Mouse (Mus musculus) lung, adult 2 months (tissue): ENCODE data around the gene Cops7a. TPM values are rescaled to one million over a fixed set of nuclear protein-coding genes. Genes with fewer than 3 reads are reported as not detected.

Source experiments
- DNase-seq: peaks from one replicate; pipeline ENCODE4 v3.0.0; 2022
- H3K4me1 ChIP-seq: fragments of 200-500 bp; 2 replicates; pipeline ENCODE4 v1.6.1; 2011; ENCODE audit warnings: low read length; ENCODE audit not compliant: control insufficient read depth, insufficient read depth
- H3K4me3 ChIP-seq: fragments of 200-500 bp; replicated peaks from 2 replicates; pipeline ENCODE3; 2011; ENCODE audit warnings: low read depth, mild to moderate bottlenecking, control low read depth, low read length; ENCODE audit errors: extremely low read depth
- CTCF ChIP-seq: fragments of 200-500 bp; IDR thresholded peaks from 2 replicates; pipeline ENCODE4 v1.5.1; 2011; ENCODE audit warnings: mild to moderate bottlenecking, low read length, control low read depth; ENCODE audit not compliant: insufficient read depth
- POLR2A ChIP-seq: fragments of 200-500 bp; IDR thresholded peaks from 2 replicates; pipeline ENCODE4 v1.6.1; 2011; ENCODE audit warnings: low read depth, mild to moderate bottlenecking, control low read depth, low read length, borderline replicate concordance; ENCODE audit errors: extremely low read depth
- WGBS: fragments of 180-500 bp; shearing (Covaris S2); methylation state at CpG from one replicate; pipeline ENCODE4 v1.1.7; 2018; 5-methylcytosine and 5-hydroxymethylcytosine counted together
- polyA plus RNA-seq: library from polyadenylated mRNA; depleted of rRNA; stranded (reverse); fragments of >200 nt; gene quantifications from 2 replicates; pipeline ENCODE4 v1.2.3, GENCODE M21; 2012; rRNA removed

Cops7a gene
- polyA plus RNA-seq, result 178 and 213 TPM in 2 replicates

GRCm38 (mm10) chr6:124965088-124965719 lies at the start of gene Cops7a:
TSS of gene Cops7a (minus strand) at chr6:124965538.
- peak; percentile 97 for DNase-seq
- Histone ChIP-seq H3K4me3 (peak within 1 kb of the TSS; percentile 94), H3K4me1 (peaks cover 9% of the 10 kb centered on the region)
- TF ChIP-seq POLR2A (peak; percentile 75; the same call in 1 of the 2 replicates), CTCF (no peak)
- WGBS, result under 1% methylated on average over 65 of the region's 68 CpGs

- under 1% methylated on average over 73 of the region's 78 CpGs for WGBS
- DNase-seq, result peak; percentile 71
- Histone ChIP-seq H3K4me3 (peak overlapping the region; percentile 88), H3K4me1 (no peaks in the 10 kb centered on the region; the same call in 1 of the 2 replicates)
- TF ChIP-seq CTCF (no peak), POLR2A (no peak; the same call in 1 of the 2 replicates)
Observed at GRCm38 (mm10) chr6:125009181-125010073, 44.1 kb upstream of the Cops7a start.

GRCm38 (mm10) chr6:125009129-125009180 lies 43.6 kb upstream of the Cops7a start, which contains the start of gene Zfp384:
TSS of gene Zfp384 (plus strand) at chr6:125009145.
- peak within 1 kb of the TSS; percentile 88 for H3K4me3 ChIP-seq
- no peaks in the 10 kb centered on the region; the same call in 1 of the 2 replicates for H3K4me1 ChIP-seq
- no peak for TF ChIP-seq POLR2A
- TF ChIP-seq CTCF, result no peak
- 0% methylated on average over 2 of the region's 3 CpGs for WGBS
- DNase-seq, result no peak

GRCm38 (mm10) chr6:125008586-125009128 lies 43.3 kb upstream of the Cops7a start:
- WGBS, result under 1% methylated on average over 30 of the region's 34 CpGs
- TF ChIP-seq CTCF (no peak), POLR2A (peak; percentile 86)
- Histone ChIP-seq H3K4me3 (peak overlapping the region; percentile 88), H3K4me1 (no peaks in the 10 kb centered on the region; the same call in 1 of the 2 replicates)
- peak; percentile 97 for DNase-seq

DNA sequence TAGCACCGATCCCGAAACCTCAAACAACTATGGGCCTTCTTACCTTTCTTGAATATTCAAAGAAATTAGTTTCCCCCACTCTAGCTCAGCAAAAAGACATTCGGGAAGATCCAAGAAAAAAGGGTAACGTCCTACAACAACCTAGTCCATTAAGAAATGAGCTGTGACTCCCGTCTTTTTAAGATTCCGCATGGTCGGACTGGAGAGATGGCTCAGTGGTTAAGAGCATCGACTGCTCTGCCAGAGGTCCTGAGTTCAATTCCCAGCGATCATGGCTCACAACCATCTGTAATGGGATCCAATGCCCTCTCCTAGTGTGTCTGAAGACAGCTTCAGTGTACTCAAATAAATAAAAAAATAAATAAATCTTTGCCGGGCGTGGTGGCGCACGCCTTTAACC lies 42.7 kb upstream of the Cops7a start:
- Histone ChIP-seq H3K4me3 (peak overlapping the region; percentile 72), H3K4me1 (no peaks in the 10 kb centered on the region)
- DNase-seq, result no peak
- no peak for TF ChIP-seq POLR2A
- WGBS, result 37% methylated on average over 13 of the region's 13 CpGs

- WGBS, result 36% methylated on average over 3 of the region's 3 CpGs
- no peak overlapping the region for H3K4me3 ChIP-seq
- no peak for DNase-seq
- TF ChIP-seq CTCF (no peak), POLR2A (no peak)
- H3K4me1 ChIP-seq, result no peaks in the 10 kb centered on the region
Observed at GRCm38 (mm10) chr6:125005086-125005485, 39.7 kb upstream of the Cops7a start.

GRCm38 (mm10) chr6:125003706-125004105 lies 38.4 kb upstream of the Cops7a start:
- no peak for TF ChIP-seq CTCF
- TF ChIP-seq POLR2A, result no peak
- no peaks in the 10 kb centered on the region for H3K4me1 ChIP-seq
- 26% methylated on average over 3 of the region's 3 CpGs for WGBS
- no peak for DNase-seq
- no peak overlapping the region for H3K4me3 ChIP-seq

DNA sequence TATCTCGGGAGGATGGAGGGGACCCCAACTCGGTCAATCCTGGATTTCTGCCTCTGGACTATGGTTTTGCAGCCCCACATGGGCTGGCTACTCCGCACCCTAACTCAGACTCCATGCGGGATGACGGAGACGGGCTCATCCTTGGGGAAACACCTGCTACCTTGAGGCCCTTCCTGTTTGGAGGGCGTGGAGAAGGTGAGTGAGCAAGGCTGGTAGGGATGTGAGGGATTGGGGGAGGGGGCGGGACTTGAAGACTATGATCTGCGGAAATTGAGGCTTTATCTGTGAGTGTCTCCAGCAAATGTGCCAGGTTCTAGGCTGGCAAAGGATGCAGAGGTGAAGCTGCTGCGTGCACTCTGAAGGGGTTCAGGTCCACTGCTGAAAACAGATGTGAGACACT lies 34.2 kb upstream of the Cops7a start:
- peaks cover 7% of the 10 kb centered on the region for H3K4me1 ChIP-seq
- WGBS, result 30% methylated on average over 10 of the region's 10 CpGs
- DNase-seq, result no peak
- H3K4me3 ChIP-seq, result no peak overlapping the region
- no peak for TF ChIP-seq CTCF
- TF ChIP-seq POLR2A, result no peak

DNA sequence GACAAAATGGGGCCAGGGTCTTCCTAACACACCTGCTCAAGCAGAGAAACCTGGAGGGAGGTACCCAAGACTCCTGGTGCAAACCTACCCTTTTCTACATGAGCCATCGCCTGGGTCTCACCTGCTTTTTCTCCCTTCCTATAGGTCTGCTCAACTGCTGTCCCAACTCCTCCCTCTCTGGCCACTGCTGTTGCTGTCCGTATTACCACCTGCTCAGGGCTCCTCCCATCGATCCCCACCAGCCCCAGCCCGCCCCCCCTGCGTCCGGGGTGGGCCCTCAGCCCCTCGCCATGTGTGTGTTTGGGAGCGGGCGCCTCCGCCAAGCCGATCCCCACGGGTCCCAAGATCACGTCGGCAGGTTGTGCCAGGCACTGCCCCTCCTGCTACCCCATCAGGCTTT lies 33.8 kb upstream of the Cops7a start:
- H3K4me3 ChIP-seq, result no peak overlapping the region
- H3K4me1 ChIP-seq, result peaks cover 7% of the 10 kb centered on the region
- 38% methylated on average over 14 of the region's 14 CpGs for WGBS
- DNase-seq, result no peak
- TF ChIP-seq CTCF (no peak), POLR2A (no peak)

DNA sequence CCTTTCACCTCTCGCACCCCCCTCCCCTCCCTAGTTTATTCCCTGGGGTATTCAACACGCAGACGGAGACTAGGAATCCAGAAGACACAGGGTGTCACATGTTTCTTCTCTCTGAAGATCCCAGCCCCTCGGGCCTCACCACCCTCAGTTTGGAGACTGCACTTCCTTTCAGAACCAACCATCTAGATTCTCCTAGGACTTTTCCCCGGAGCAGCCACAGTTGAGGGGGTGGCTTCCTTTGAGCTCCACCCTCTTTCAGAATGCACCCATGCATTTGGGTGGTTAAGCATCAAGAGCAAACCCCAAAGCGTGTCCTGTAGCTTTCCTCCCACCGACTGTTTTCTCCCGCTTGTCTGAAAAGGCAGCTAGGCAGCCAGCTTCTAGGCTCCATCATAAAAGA lies 32.7 kb upstream of the Cops7a start:
- TF ChIP-seq POLR2A (no peak), CTCF (no peak)
- WGBS, result 7% methylated on average over 8 of the region's 8 CpGs
- peaks cover 7% of the 10 kb centered on the region for H3K4me1 ChIP-seq

More for the DNA sequence above, 32.7 kb upstream of the Cops7a start:
- DNase-seq, result no peak
- no peak overlapping the region for H3K4me3 ChIP-seq
